Mouse (Mus musculus): ENCODE data around the gene 1700001K19Rik.
"Not testable (repeated sequence)": the region's sequence is repeated elsewhere in the genome, so short reads cannot be mapped to it uniquely, and the experiment has no call there.

Gene 1700001K19Rik

DNA sequence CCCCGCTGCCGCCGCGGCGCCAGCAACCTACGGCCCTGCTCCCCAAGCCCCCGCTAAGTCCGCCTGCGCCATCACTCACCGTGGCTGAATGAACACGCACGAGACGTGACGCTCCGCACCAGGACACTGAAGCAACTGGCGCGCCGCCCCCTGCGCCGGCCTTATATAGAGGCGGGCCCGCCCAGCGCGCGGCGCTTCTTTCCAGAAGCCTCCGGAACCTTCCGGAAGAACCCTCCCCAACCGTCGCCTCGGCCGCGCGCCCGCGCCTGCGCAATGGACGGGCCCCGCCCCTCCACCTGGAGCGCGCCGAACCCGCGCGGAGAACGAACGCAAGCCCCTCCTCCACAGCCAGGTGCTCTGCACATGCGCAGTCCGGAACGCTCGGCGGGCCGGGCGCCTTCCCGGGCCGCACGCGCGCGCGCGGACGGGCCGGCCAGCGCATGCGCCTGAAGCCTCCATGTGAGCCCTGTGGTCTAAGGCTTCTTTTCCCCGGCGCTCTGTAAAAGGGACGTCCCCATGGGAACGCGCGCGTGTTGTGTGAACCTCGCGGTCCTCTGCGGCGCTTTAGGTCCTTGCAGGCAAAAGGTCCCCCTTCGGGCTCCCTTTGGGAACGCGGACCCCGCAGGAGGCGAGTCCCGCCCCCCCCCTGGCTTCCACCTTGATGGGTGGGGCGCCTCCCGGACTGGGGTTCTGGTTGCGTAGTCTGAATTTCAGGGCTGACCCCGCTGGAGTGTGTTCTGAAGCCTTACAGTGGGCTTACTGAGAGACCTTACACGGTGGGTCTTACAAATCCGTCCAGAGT is 14.0 kb upstream of the 1700001K19Rik start:
- peak; percentile 100 for DNase-seq (ENCODE audit: extremely low spot score, low spot score)

DNA sequence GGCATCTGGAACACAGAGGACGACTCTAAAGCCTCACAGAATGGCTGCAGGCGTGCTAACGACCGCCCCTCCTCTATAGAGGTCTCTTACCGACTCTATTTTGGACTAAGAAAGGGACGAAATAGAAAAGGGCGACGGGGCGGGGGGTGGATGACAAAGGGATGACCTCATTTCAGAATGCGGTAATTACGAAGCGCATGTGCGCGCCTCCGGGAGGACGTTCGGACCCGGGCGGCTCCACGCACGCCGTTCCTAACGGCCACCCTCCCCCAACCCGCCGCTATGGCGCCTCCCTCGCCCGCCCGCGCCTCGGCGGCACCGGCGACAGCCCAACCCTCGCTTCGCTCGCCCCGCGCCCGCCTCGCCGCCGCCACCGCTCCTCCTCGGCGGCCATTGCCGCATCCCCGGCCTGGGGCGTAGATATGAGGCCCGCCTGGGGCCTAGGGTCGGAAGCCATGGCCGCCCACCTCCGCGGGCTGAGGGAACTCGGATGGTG is 13.3 kb upstream of the 1700001K19Rik start:
- peak; percentile 72 for DNase-seq (ENCODE audit: extremely low spot score, low spot score)

DNA sequence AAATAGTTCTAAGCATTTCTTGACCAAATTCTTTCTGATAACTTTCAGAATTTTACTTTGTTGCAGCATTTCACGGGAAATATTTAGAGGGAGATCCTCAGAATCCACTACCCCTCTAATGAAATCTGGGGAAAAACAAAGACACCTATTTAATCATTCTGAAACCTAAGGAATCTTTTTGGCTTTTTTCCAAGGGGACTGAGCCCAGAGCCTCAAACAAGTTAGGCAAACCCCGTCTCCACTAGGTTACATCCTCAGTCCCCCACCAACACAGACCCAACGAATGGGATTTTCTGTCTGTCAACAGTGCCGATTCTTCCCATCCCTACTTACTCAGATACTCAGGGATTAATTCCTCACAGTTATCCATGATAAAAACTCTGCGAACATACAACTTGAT is 11.0 kb upstream of the 1700001K19Rik start:
- not testable (repeated sequence) for DNase-seq (ENCODE audit: extremely low spot score, low spot score)

DNA sequence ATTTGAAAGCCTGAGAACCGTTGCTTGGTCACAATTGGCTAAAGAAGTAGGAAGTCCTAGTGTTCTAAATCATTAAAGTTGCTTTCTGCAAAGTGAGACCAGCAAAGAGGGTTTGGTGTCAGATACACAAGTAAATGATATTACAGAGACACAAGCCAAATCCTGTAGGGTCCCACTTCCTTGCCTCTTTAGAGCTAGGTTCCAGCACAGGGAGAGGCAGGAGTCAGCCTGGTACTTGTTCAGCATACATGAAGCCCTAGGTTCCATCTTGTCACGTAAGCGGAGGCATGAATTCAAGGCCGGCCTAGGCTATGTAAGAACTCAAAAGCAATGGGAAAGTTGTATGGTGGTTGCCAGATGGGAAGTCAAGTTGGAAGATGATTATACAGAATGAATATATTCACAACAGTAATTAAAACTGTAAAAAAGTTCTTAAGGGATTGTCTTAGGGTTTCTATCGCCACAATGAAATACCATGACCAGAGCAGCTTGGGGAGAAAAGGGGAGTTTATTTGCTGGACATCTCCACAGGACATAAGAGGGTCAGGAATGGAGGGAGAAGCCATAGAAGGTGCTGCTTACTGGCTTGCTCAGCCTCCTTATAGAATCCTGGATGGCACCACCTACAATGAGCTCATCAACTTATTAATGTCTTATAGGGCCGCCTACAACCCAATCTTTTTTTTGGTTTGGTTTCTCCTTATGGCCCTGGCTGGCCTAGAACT is 7.7 kb upstream of the 1700001K19Rik start:
- no peak for DNase-seq (ENCODE audit: extremely low spot score, low spot score)

DNA sequence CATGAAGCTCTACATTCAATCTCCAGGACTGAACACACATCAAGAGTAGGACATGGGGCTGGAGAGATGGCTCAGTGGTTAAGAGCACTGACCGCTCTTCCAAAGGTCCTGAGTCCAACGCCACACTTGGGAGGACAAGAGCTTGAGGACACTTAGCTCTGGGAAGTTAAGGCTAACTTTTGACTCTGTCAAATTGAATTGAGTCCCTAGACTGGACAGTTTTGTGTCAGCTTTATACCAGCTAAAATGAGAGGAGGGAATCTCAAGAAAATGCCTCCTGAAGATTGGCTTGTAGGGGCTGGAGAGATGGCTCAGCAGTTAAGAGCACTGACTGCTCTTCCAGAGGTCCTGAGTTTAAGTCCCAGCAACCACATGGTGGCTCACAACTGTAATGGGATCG is 6.5 kb upstream of the 1700001K19Rik start:
- not testable (repeated sequence) for DNase-seq (ENCODE audit: extremely low spot score, low spot score)

DNA sequence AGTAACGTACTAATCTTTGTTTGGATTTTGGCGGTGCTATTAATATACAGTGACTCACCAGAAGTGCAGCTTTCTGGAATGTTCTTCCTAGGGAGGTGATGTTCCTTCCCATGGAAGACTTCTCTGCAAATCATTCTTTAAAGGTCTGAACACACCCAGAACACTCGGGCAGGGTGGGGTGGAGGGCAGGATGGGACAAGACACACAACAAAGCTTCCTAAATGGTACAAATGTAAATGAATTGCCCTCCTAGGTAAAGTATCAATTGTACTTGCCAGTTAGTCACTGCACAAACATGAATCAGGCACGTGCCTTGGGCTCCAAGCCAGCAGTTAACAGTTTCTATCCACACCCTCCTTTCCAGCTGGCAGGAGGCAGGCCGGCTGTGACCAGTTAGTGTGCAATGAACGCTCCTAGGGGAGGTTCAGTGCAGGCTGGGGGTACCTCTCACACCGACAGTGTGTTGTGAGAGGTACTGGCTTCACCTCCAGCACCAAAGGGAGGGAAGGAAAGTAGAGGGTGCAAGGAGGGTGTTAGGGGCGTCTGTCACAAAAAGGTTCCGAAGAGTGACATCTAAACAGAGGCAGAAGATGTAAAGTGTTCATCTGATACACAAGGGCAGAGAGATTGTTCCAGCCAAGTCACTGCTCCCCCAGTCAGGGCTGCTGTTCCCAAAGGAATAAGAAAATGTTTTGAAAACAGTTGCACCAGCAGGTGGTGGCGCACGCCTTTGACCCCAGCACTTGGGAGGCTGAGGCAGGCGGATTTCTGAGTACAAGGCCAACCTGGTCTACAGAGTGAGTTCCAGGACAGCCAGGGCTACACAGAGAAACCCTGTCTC is 5.7 kb upstream of the 1700001K19Rik start:
- DNase-seq (ENCODE audit: extremely low spot score, low spot score), result no peak

DNA sequence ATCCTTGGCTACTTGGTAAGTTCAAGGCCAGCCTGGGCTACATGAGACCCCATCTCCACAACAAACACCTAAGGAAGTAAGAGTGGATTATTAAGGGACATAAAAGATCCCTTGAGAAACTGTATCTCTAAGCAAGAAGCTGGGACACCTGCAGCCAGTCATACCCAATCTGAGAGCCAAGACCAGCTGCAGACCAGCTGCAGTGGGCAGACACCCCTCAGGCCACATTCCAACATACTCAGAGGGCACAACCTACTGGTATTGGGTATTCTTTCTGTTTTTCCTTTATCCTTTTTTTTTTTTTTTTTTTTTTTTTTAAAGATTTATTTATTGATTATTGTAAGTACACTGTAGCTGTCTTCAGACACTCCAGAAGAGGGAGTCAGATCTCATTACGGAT is 1.2 kb upstream of the 1700001K19Rik start:
- no peak for DNase-seq (ENCODE audit: extremely low spot score, low spot score)

DNA sequence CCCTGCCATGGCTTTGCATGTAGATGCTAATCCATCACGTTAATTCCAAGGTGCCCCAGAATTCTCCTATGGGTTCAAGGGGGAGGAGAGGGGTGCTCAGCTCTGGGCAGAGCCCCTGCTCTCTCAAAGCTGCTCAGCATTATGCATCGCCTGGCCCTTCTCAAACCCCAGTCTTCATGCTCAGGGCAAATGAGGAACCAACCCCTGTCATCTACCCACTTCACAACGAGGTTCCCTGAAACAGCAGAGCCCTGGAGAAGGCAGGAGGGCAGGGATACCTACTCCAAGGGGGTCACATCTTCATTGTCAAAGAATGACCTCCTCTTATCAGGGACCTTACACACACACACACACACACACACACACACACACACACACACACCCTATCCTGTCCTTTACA is 541 bp downstream of the 1700001K19Rik start:
- DNase-seq (ENCODE audit: extremely low spot score, low spot score), result no peak

DNA sequence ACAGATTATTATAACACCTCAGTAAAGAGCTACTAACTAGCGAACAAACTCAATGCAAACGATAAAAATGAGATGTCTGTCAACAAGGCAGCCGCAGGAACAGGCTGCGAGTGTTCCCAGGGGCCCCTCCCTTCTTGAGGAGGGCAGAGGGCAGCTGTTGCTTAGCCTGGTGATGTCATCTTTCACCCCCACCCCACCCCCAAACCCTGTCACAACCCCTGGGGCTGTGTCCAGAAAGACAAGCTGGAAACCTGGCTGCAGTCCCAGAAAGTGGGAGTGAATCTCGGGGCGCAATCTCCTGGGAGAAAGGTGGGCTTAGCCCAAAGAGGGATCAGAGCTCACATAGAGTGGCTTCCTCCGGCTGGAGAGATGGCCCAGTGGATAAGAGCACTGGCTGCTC is 1.2 kb downstream of the 1700001K19Rik start:
- no peak for DNase-seq (ENCODE audit: extremely low spot score, low spot score)

DNA sequence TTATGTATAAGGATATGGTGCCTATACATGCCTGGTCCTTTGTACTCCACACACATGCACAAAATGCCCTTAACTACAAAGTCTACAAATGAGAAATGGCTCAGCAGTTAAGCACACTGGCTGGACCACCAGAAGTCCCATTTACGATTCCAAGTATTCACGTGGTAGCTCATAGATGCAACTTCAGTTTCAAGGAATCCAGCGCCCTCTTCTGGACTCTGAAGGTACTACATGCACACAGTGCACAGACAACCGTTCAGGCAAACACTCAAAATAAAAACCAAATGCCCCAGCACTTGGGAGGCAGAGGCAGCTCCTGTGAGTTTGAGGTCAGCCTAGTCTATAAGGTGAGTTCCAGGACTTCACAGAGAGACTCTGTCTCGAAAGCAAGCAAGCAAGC is 8.2 kb downstream of the 1700001K19Rik start:
- no peak for DNase-seq (ENCODE audit: extremely low spot score, low spot score)

DNA sequence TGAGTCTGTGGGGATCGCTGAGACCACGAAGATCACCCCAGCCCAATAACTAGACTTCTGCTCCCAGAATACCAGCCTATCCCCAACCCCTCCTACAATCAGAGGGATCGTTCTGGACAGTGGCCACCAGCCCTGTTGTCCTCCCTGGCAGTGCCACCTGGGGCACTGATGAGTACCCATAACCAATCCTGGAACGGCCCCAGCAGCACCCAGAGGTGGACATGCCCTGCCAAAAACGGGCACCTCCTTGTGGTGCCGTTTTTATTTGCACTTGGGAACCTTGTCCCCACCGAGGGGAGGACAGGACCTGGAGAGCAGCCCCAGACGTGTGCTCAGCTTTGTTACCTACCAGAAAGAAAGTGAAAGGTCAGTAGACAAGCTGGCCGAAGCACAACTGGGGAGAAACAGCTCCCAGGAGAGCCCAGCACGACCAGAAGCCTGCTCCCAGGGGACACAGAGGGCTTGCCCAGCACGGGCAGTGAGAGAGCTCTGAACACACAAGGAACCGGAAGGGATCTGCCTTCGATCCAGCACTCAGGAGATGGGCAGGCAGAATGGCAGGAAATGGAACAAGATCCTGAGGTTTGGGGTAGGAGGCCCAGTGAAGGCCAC is 14.8 kb downstream of the 1700001K19Rik start:
- no peak for DNase-seq (ENCODE audit: extremely low spot score, low spot score)

DNA sequence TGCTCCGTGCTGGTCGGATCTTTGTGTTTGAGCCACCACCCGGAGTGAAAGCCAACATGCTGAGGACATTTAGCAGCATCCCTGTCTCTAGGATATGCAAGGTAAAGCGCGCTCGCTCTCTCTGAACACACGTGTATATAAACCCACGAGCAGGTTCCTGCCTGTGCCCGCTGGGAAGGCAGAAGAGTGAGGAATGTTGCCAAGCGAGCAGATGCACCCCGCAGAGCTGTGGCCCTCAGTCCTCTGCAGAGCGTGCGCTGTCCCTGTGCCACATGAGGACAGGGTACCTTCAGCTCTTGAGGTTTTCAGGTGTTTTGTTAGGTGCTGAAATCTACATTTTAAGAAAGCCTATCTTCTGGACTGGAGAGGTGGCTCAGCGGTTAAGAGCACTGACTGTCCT is 20.7 kb downstream of the 1700001K19Rik start:
- DNase-seq (ENCODE audit: extremely low spot score, low spot score), result no peak

DNA sequence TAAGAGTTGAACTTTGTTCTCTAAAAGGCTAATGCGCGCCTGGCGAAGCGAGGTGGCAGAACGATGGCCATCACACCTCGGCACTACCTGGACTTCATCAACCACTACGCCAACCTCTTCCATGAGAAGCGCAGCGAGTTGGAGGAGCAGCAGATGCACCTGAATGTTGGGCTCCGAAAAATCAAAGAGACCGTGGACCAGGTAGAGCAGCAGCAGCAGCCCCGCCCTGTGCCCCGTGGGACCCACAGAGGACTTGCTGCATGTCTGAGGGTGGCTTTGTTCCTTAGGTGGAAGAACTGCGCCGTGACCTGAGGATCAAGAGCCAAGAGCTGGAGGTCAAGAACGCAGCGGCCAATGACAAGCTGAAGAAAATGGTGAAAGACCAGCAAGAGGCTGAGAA is 31.0 kb downstream of the 1700001K19Rik start:
- no peak for DNase-seq (ENCODE audit: extremely low spot score, low spot score)

DNA sequence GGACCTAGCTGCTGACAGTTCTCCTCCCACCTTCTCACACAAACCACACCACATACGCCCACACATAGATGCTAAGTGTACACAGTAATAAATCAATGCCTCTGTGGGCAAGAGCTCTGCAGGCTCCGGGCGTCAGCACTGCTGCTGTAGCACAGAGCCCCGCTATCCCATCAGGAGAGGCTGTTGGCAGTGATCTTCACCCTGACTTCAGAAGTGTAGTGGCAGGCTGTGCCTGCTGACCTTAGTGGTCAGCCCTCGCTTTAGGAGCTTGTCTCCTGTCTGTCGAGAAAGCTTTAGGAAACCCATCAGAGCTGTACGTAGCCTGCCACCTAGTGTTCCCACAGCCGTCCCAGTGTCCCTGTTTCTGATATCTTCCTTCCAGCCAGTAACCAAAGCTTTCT is 32.2 kb downstream of the 1700001K19Rik start:
- no peak for DNase-seq (ENCODE audit: extremely low spot score, low spot score)

DNA sequence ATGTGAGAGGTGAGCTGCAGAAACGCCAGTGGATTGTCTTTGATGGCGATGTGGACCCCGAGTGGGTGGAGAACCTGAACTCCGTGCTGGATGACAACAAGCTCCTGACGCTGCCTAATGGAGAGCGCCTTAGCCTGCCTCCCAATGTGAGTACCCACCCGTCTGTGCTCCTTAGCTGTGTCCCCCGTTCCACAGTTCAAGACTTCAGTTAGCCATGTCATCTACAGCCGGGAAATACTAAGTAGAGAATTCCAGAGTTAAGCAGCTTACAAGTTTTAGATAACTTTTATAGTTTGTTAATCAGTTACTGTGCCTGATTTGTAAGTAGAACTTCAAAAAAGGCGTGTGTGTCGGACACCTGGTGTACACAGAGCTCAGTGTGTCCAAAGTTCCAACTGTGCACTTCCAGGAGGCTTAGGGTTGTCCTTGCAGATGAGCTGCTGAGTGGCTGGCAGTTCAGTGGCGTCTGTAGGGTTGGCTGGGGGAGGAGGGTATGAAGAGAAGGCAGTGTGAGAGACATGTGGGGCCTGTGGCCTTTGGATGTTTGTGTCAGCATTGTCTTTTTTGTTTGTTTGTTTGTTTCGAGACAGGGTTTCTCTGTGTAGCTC is 44.8 kb downstream of the 1700001K19Rik start:
- DNase-seq (ENCODE audit: extremely low spot score, low spot score), result no peak

DNA sequence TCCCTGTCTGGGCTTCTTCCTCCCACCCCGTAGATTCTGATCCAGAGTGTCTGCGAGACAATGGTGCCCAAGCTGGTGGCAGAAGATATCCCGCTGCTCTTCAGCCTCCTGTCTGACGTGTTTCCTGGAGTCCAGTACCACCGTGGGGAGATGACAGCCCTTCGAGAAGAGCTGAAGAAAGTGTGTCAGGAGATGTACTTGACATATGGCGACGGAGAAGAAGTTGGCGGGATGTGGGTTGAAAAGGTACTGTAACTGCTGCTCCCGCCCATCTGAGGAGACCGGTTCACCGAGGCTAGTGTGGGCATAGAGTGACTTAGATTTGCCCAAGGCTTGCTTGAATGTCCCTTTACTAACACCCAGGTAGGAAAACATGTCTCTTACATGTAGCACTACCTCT is 46.1 kb downstream of the 1700001K19Rik start:
- DNase-seq (ENCODE audit: extremely low spot score, low spot score), result no peak

DNA sequence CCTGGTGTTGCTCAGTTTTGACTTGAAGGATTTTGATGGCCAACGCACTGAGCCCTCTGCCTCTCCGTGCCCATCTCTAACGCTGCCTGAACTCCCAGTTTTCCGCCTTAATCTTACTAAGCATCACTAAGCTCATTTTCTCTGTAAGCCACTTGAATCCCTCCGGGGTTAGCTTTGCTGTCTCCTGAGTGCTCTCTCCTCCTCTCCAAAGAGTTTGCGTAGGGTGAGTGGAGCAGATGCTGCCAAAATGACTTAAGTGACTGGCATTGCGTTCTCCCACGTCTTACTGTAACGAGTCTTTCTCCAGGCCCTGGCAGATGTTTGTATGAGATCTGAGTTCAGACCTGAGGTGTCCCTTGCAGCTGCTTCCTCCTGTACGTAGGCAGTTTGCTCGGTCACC is 52.4 kb downstream of the 1700001K19Rik start:
- no peak for DNase-seq (ENCODE audit: extremely low spot score, low spot score)

Data from neural tube, embryonic 10.5 days (tissue).